Mouse (Mus musculus) CH12.LX (cell line): ENCODE results near the gene Dhrs7b.

Experiments
- CTCF ChIP-seq, 2 experiments: IDR thresholded peaks in 1 of 2; conservative IDR thresholded peaks in 1 of 2; 2 replicates each; pipeline ENCODE4 v1.5.1; 2011 to 2012; ENCODE audit warnings: low read depth in 2 of 2, low read length in 2 of 2, improper control_type of control experiment in 1 of 2, inconsistent platforms in 1 of 2, mild to moderate bottlenecking in 1 of 2, moderate library complexity in 1 of 2
- E2F4 ChIP-seq: IDR thresholded peaks from 2 replicates; pipeline ENCODE4 v1.6.1; 2011; ENCODE audit warnings: low read depth, low read length, improper control_type of control experiment; ENCODE audit not compliant: insufficient replicate concordance
- EP300 ChIP-seq: IDR thresholded peaks from 2 replicates; pipeline ENCODE4 v1.6.1; 2011; ENCODE audit warnings: low read length, improper control_type of control experiment
- GABPA ChIP-seq: IDR thresholded peaks from 2 replicates; pipeline ENCODE4 v1.6.1; 2012; ENCODE audit warnings: low read depth, low read length, improper control_type of control experiment, inconsistent platforms; ENCODE audit not compliant: insufficient replicate concordance
- HCFC1 ChIP-seq: IDR thresholded peaks from 2 replicates; pipeline ENCODE4 v1.6.1; 2012; ENCODE audit warnings: low read depth, mild to moderate bottlenecking, inconsistent platforms, low read length, improper control_type of control experiment
- JUN ChIP-seq: IDR thresholded peaks from 2 replicates; pipeline ENCODE4 v1.6.1; 2011; ENCODE audit warnings: low read depth, mild to moderate bottlenecking, low read length, improper control_type of control experiment, moderate library complexity; ENCODE audit not compliant: insufficient read depth
- JUND ChIP-seq: conservative IDR thresholded peaks from 2 replicates; pipeline ENCODE4 v1.6.1; 2011; ENCODE audit warnings: low read depth, low read length, improper control_type of control experiment
- MEF2A ChIP-seq: IDR thresholded peaks from 2 replicates; pipeline ENCODE4 v1.6.1; 2014; ENCODE audit warnings: low read depth, mild to moderate bottlenecking, inconsistent platforms, low read length, improper control_type of control experiment, borderline replicate concordance
- POLR2A ChIP-seq: IDR thresholded peaks from 2 replicates; pipeline ENCODE4 v1.6.1; 2011; ENCODE audit warnings: low read depth, mild to moderate bottlenecking, improper control_type of control experiment, low read length
- RCOR1 ChIP-seq: conservative IDR thresholded peaks from 2 replicates; pipeline ENCODE4 v1.6.1; 2012; ENCODE audit warnings: low read depth, mild to moderate bottlenecking, inconsistent platforms, low read length, improper control_type of control experiment
- SIN3A ChIP-seq: IDR thresholded peaks from 2 replicates; pipeline ENCODE4 v1.6.1; 2012; ENCODE audit warnings: low read length, improper control_type of control experiment, inconsistent platforms
- UBTF ChIP-seq: IDR thresholded peaks from 2 replicates; pipeline ENCODE4 v1.6.1; 2012; ENCODE audit warnings: low read depth, mild to moderate bottlenecking, inconsistent platforms, low read length, improper control_type of control experiment, moderate library complexity
- USF1 ChIP-seq: IDR thresholded peaks from 2 replicates; pipeline ENCODE4 v1.6.1; 2014; ENCODE audit warnings: low read depth, mild to moderate bottlenecking, inconsistent platforms, low read length, improper control_type of control experiment
- ZMIZ1 ChIP-seq: IDR thresholded peaks from 2 replicates; pipeline ENCODE4 v1.6.1; 2012; ENCODE audit warnings: low read depth, mild to moderate bottlenecking, inconsistent platforms, low read length, improper control_type of control experiment

DNA sequence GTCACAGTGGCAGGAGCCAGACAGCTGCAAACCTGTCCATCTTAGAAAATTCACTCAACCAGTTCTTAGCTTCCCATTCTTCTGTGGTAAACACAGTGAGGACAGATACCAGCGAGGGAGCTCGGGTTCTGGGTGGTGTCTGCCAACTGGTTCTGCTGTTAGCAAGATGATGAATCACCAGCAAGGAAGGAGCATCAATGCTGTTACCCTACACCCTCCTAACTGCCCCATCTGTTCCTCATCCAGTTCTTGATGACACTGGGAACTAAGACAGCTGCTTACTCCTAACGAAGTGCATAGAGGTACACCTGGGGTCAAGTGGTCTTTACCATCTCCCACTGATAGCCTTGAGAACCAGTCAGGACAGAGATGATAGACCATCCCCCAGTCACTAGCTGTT is 26.2 kb downstream of the Dhrs7b start:
- TF ChIP-seq POLR2A (no peak), EP300 (no peak), JUN (no peak), MEF2A (no peak), SIN3A (no peak), CTCF (conservative IDR thresholded peaks at IDR 0.05 in 1 of 2, IDR thresholded peaks at IDR 0.05 in 1 of 2; ENCODE audit: low read depth in 2 of 2, low read length in 2 of 2) (no peak), HCFC1 (no peak), JUND (no peak), UBTF (no peak), GABPA (no peak), USF1 (no peak), E2F4 (no peak), RCOR1 (no peak), ZMIZ1 (no peak)
